Mouse (Mus musculus) stomach, embryonic 14.5 days (tissue): ENCODE data around the gene Ffar4. TPM values are rescaled to one million over a fixed set of nuclear protein-coding genes. Genes with fewer than 3 reads are reported as not detected.

ENCODE experiments used
- ATAC-seq: fragments of 200-750 bp; cut with Nextera tagmentation; 2 replicates; pipeline ENCODE4 v1.8.0; 2017; ENCODE audit warnings: low read depth, moderate TSS enrichment; ENCODE audit not compliant: insufficient number of reproducible peaks, insufficient read depth, low FRiP score
- H3K27ac ChIP-seq: fragments of 300-500 bp; sonication (generic); 2 replicates; pipeline ENCODE4 v1.5.1; 2014; ENCODE audit warnings: mild to moderate bottlenecking, low read length, moderate library complexity, mixed read lengths
- H3K27me3 ChIP-seq: fragments of 300-500 bp; sonication (generic); 2 replicates; pipeline ENCODE4 v1.6.1; 2014; ENCODE audit warnings: low read length, control low read depth, mixed read lengths; ENCODE audit not compliant: control insufficient read depth, insufficient read depth
- H3K36me3 ChIP-seq: fragments of 300-500 bp; sonication (generic); 2 replicates; pipeline ENCODE4 v1.6.1; 2014; ENCODE audit warnings: mild to moderate bottlenecking, control low read depth, low read length, moderate library complexity, mixed read lengths; ENCODE audit not compliant: control insufficient read depth, insufficient read depth
- H3K4me1 ChIP-seq: fragments of 300-500 bp; sonication (generic); 2 replicates; pipeline ENCODE4 v1.6.1; 2014; ENCODE audit warnings: low read length, control low read depth, mixed read lengths; ENCODE audit not compliant: control insufficient read depth, insufficient read depth
- H3K4me2 ChIP-seq: fragments of 300-500 bp; sonication (generic); replicated peaks from 2 replicates; pipeline ENCODE4 v1.6.1; 2014; ENCODE audit warnings: low read depth, low read length, control low read depth
- H3K4me3 ChIP-seq: fragments of 300-500 bp; sonication (generic); 2 replicates; pipeline ENCODE4 v1.5.1; 2014; ENCODE audit warnings: low read depth, low read length, control low read depth
- H3K9ac ChIP-seq: fragments of 300-500 bp; sonication (generic); replicated peaks from 2 replicates; pipeline ENCODE4 v1.6.1; 2014; ENCODE audit warnings: low read depth, mild to moderate bottlenecking, control low read depth, low read length, moderate library complexity, mixed read lengths
- H3K9me3 ChIP-seq: fragments of 300-500 bp; sonication (generic); 2 replicates; pipeline ENCODE4 v1.6.1; 2016; ENCODE audit warnings: low read depth, low read length, control low read depth; ENCODE audit not compliant: control insufficient read depth
- WGBS: fragments of 180-500 bp; shearing (Covaris S2); extraction: QIAGEN DNeasy Blood & Tissue Kit; methylation state at CpG from one replicate; pipeline ENCODE4 v1.1.7; 2014; 5-methylcytosine and 5-hydroxymethylcytosine counted together
- polyA plus RNA-seq: library from polyadenylated mRNA; unstranded; fragments of >200 nt; fragmentation: Nextera tagmentation; extraction: Ambion mirVana; gene quantifications from 2 replicates; pipeline ENCODE4 v1.2.1, GENCODE M21; 2014

Ffar4 gene
- polyA plus RNA-seq, 1 experiment from 2014 or later = 6.2 TPM

- H3K27ac ChIP-seq = no peak overlapping the region
- no peaks in the 10 kb centered on the region for H3K9me3 ChIP-seq
- no peaks in the 10 kb centered on the region; the same call in 1 of the 2 replicates for H3K27me3 ChIP-seq
- H3K9ac ChIP-seq = no peak overlapping the region
- H3K4me1 ChIP-seq = 0 out of 2 replicates have a peak, but pooled peaks cover 5% of the 10 kb centered on the region
- ATAC-seq = no peak
- WGBS = 77% methylated on average over 8 of the region's 8 CpGs
- no peaks in the 10 kb centered on the region for H3K36me3 ChIP-seq
- no peak overlapping the region for H3K4me3 ChIP-seq
- H3K4me2 ChIP-seq = no peak overlapping the region
Measured at GRCm38 (mm10) chr19:38111056-38111455, 14.2 kb downstream of the Ffar4 start.

DNA sequence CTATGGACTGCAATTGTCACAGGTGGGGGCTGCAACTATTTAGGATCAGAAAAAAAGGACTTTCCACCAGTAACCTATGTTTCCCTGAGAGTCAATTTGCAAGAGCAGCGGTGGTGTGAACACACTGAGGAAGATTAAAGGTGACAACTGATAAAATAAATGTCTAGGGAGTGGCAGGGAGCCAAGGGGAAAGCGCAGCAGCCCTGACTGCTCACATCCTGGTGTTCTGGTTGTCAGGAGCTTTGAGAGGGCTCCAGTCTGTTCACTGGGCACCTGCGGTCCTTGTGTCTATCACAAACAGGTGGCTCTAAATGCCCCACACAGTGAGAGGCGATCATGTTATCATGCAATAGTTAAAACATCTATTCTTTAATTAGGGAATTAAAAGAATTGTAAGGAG is 15.7 kb downstream of the Ffar4 start:
- no peak overlapping the region for H3K9ac ChIP-seq
- ATAC-seq = no peak
- no peaks in the 10 kb centered on the region for H3K36me3 ChIP-seq
- H3K4me2 ChIP-seq = no peak overlapping the region
- 0 out of 2 replicates have a peak, but pooled peaks cover 5% of the 10 kb centered on the region for H3K4me1 ChIP-seq
- no peaks in the 10 kb centered on the region; the same call in 1 of the 2 replicates for H3K27me3 ChIP-seq
- no peaks in the 10 kb centered on the region for H3K9me3 ChIP-seq
- WGBS = 33% methylated on average over 4 of the region's 4 CpGs
- no peak overlapping the region for H3K27ac ChIP-seq
- no peak overlapping the region for H3K4me3 ChIP-seq

GRCm38 (mm10) chr19:38114834-38115491 is 18.1 kb downstream of the Ffar4 start:
- no peak for ATAC-seq
- no peaks in the 10 kb centered on the region for H3K9me3 ChIP-seq
- H3K27ac ChIP-seq = no peak overlapping the region
- WGBS = 91% methylated on average over 7 of the region's 7 CpGs
- H3K4me3 ChIP-seq = no peak overlapping the region
- no peak overlapping the region for H3K9ac ChIP-seq
- 0 out of 2 replicates have a peak, but pooled peaks cover 5% of the 10 kb centered on the region for H3K4me1 ChIP-seq
- H3K4me2 ChIP-seq = no peak overlapping the region
- H3K36me3 ChIP-seq = no peaks in the 10 kb centered on the region
- no peaks in the 10 kb centered on the region; the same call in 1 of the 2 replicates for H3K27me3 ChIP-seq

DNA sequence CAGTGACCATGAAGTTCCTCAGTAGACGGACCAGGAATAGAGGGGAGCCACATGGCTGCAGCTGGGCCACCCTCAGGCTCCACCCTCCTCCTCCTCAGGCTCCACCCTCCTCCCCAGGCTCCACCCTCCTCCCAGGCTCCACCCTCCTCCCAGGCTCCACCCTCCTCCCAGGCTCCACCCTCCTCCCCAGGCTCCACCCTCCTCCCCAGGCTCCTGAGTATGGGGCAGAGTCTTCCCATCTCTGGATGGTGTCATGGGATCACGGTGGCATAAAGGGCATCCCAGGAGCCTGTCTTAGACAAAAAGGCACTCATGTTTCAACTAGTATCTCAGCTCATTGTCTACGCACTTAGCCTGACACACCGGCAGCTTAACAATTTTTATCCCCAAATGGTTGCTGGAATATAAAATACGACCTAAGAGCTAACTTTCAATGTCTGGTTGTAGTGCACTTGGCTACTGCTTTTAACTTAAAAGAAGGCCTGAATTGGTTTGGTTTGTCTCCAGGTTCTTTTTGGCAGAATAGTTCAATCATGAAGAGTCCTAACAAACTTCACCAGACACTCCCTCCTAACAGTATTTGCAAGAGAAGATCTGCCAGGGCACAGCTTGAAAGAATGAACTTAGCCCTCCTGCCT is 23.4 kb downstream of the Ffar4 start:
- Histone ChIP-seq H3K9me3 (no peaks in the 10 kb centered on the region), H3K4me1 (no peaks in the 10 kb centered on the region), H3K4me2 (no peak overlapping the region), H3K4me3 (no peak overlapping the region), H3K36me3 (no peaks in the 10 kb centered on the region), H3K27ac (no peak overlapping the region), H3K9ac (no peak overlapping the region), H3K27me3 (peaks cover 6% of the 10 kb centered on the region; the same call in 1 of the 2 replicates)
- WGBS = 81% methylated on average over 5 of the region's 5 CpGs
- no peak for ATAC-seq

GRCm38 (mm10) chr19:38123921-38124320 is 27.1 kb downstream of the Ffar4 start:
- H3K27ac ChIP-seq = no peak overlapping the region
- ATAC-seq = no peak
- peak overlapping the region; percentile 89 for H3K4me2 ChIP-seq
- no peaks in the 10 kb centered on the region for H3K36me3 ChIP-seq
- H3K9me3 ChIP-seq = no peaks in the 10 kb centered on the region
- no peaks in the 10 kb centered on the region for H3K4me1 ChIP-seq
- H3K9ac ChIP-seq = no peak overlapping the region
- peak overlapping the region; percentile 51 for H3K4me3 ChIP-seq
- WGBS = 31% methylated on average over 9 of the region's 9 CpGs
- H3K27me3 ChIP-seq = peaks cover 6% of the 10 kb centered on the region; the same call in 1 of the 2 replicates

GRCm38 (mm10) chr19:38124401-38125218 is 27.7 kb downstream of the Ffar4 start:
- Histone ChIP-seq H3K4me2 (peak overlapping the region; percentile 89), H3K27me3 (peaks cover 6% of the 10 kb centered on the region; the same call in 1 of the 2 replicates), H3K4me1 (no peaks in the 10 kb centered on the region), H3K4me3 (peak overlapping the region; percentile 51), H3K36me3 (no peaks in the 10 kb centered on the region), H3K9ac (peak overlapping the region; percentile 28; the same call in 1 of the 2 replicates), H3K27ac (0 out of 2 replicates have a peak overlapping the region, but pooled peaks have one; percentile 48), H3K9me3 (no peaks in the 10 kb centered on the region)
- 1% methylated on average over 74 of the region's 77 CpGs for WGBS
- peak; percentile 74 for ATAC-seq

- 0 out of 2 replicates have a peak within 1 kb of the TSS, but pooled peaks have one; percentile 48 for H3K27ac ChIP-seq
- no peak for ATAC-seq
- 52% methylated on average over 6 of the region's 6 CpGs for WGBS
Measured at GRCm38 (mm10) chr19:38125219-38125610, 28.3 kb downstream of the Ffar4 start, which contains the start of gene Rbp4. Gene Rbp4 (minus strand): TSS chr19:38125281.

GRCm38 (mm10) chr19:38126656-38127055 is 29.8 kb downstream of the Ffar4 start:
- Histone ChIP-seq H3K27ac (no peak overlapping the region), H3K4me1 (no peaks in the 10 kb centered on the region), H3K9ac (no peak overlapping the region), H3K27me3 (peaks cover 6% of the 10 kb centered on the region; the same call in 1 of the 2 replicates), H3K4me2 (no peak overlapping the region), H3K36me3 (no peaks in the 10 kb centered on the region), H3K4me3 (no peak overlapping the region), H3K9me3 (no peaks in the 10 kb centered on the region)
- WGBS = 62% methylated on average over 8 of the region's 8 CpGs
- ATAC-seq = no peak

More at GRCm38 (mm10) chr19:38125219-38125610, 28.3 kb downstream of the Ffar4 start, which contains the start of gene Rbp4:
- H3K9me3 ChIP-seq = no peaks in the 10 kb centered on the region
- H3K4me2 ChIP-seq = peak within 1 kb of the TSS; percentile 89
- H3K4me1 ChIP-seq = no peaks in the 10 kb centered on the region
- no peaks in the 10 kb centered on the region for H3K36me3 ChIP-seq
- peaks cover 6% of the 10 kb centered on the region; the same call in 1 of the 2 replicates for H3K27me3 ChIP-seq
- H3K4me3 ChIP-seq = peak within 1 kb of the TSS; percentile 51
- H3K9ac ChIP-seq = peak within 1 kb of the TSS; percentile 28; the same call in 1 of the 2 replicates
